Mouse (Mus musculus) liver, postnatal 0 days (tissue): Measurements from ENCODE around the gene Lyst. TPM values are rescaled to one million over a fixed set of nuclear protein-coding genes. Genes with fewer than 3 reads are reported as not detected.

Experiments used
- ATAC-seq: fragments of 200-750 bp; cut with Nextera tagmentation; 2 replicates; pipeline ENCODE4 v1.8.0; 2017; ENCODE audit warnings: mild to moderate bottlenecking, moderate library complexity
- DNase-seq: peaks from one replicate; pipeline ENCODE4 v3.0.0-alpha.2; 2016
- H3K27ac ChIP-seq: fragments of 300-500 bp; sonication (generic); 2 replicates; pipeline ENCODE4 v1.5.1; 2014; ENCODE audit warnings: antibody characterized with exemption, moderate library complexity, mild to moderate bottlenecking, low read depth
- H3K27me3 ChIP-seq: fragments of 300-500 bp; sonication (generic); 2 replicates; pipeline ENCODE4 v1.6.1; 2014; ENCODE audit warnings: low read length, control low read depth, mixed read lengths; ENCODE audit not compliant: insufficient read depth
- H3K36me3 ChIP-seq: fragments of 300-500 bp; sonication (generic); replicated peaks from 2 replicates; pipeline ENCODE4 v1.6.1; 2014; ENCODE audit warnings: mild to moderate bottlenecking, control low read depth, low read length, moderate library complexity, mixed read lengths; ENCODE audit not compliant: insufficient read depth
- H3K4me1 ChIP-seq: fragments of 300-500 bp; sonication (generic); 2 replicates; pipeline ENCODE4 v1.6.1; 2014; ENCODE audit warnings: antibody characterized with exemption, mild to moderate bottlenecking, control low read depth; ENCODE audit not compliant: insufficient read depth
- H3K4me2 ChIP-seq: fragments of 300-500 bp; sonication (generic); 2 replicates; pipeline ENCODE4 v1.6.1; 2014; ENCODE audit warnings: low read depth, mild to moderate bottlenecking, low read length, moderate library complexity, mixed read lengths
- H3K4me3 ChIP-seq: fragments of 300-500 bp; sonication (generic); 2 replicates; pipeline ENCODE4 v1.5.1; 2014; ENCODE audit warnings: low read depth, low read length
- H3K9ac ChIP-seq: fragments of 300-500 bp; sonication (generic); replicated peaks from 2 replicates; pipeline ENCODE4 v1.6.1; 2014; ENCODE audit warnings: mild to moderate bottlenecking, moderate library complexity
- H3K9me3 ChIP-seq: fragments of 300-500 bp; sonication (generic); 2 replicates; pipeline ENCODE4 v1.6.1; 2016; ENCODE audit warnings: mild to moderate bottlenecking, control low read depth, low read length, mixed read lengths
- CTCF ChIP-seq: sonication (generic); IDR thresholded peaks from 2 replicates; pipeline ENCODE4 v1.5.1; 2016; ENCODE audit warnings: antibody characterized with exemption, low read depth
- EP300 ChIP-seq: IDR thresholded peaks from 2 replicates; pipeline ENCODE4 v1.6.1; 2016; ENCODE audit warnings: antibody characterized with exemption, low read depth, mild to moderate bottlenecking
- WGBS: fragments of 180-500 bp; shearing (Covaris S2); extraction: QIAGEN DNeasy Blood & Tissue Kit; methylation state at CpG from one replicate; pipeline ENCODE4 v1.1.7; 2014; ENCODE audit not compliant: insufficient replicate concordance; 5-methylcytosine and 5-hydroxymethylcytosine counted together
- polyA plus RNA-seq: library from polyadenylated mRNA; unstranded; fragments of >200 nt; fragmentation: Nextera tagmentation; extraction: Ambion mirVana; gene quantifications from 2 replicates; pipeline ENCODE4 v1.2.1, GENCODE M21; 2015

The Lyst gene
- polyA plus RNA-seq, 1 experiment from 2014 or later = 5.6 TPM

DNA sequence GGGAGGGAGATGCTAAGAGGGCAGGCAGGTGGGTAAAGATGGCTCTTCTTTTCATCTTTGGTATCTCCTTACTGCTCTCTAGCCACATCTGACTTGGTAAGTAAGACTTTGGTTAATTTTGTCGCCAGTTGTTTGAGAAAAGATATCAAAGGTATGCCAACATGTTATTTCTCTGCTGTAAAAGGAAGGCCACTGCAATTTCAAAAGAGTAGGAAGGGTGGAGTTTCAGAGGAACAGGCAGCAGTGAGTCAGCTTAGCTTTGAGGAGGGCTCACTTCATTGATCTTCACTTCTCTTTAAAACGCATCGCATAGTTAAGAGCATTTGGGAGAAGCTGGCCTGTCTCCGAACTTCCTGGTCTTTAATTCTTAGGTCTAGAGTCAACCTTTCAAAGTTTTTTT is 8.2 kb upstream of the Lyst start:
- H3K36me3 ChIP-seq = no peaks in the 10 kb centered on the region
- no peak overlapping the region for H3K4me2 ChIP-seq
- no peak overlapping the region for H3K9ac ChIP-seq
- no peaks in the 10 kb centered on the region for H3K9me3 ChIP-seq
- no peak for ATAC-seq
- H3K27ac ChIP-seq = no peak overlapping the region
- H3K4me3 ChIP-seq = no peak overlapping the region
- no peak for TF ChIP-seq CTCF
- TF ChIP-seq EP300 = no peak
- DNase-seq = no peak
- peaks cover 14% of the 10 kb centered on the region for H3K4me1 ChIP-seq
- H3K27me3 ChIP-seq = no peaks in the 10 kb centered on the region
- 52% methylated on average over 4 of the region's 4 CpGs for WGBS

DNA sequence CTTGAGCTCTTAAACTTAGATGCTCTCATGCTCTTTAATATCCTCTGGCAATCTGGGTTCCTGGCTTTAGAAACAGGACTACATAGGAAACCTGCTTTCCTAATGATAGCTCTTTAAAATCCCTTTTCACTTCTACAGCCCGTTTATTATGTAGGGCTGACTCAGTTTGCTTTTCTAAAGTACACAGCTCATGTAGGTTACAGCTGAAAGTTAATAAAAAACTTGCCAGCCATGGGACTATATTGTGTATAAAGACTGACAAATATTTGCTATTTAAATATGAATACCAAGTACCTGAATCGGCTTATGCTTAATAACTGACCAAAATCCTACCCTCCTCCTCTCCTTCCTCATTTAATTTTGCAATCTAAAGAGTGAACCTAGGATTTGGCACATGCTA is 6.7 kb upstream of the Lyst start:
- H3K36me3 ChIP-seq = no peaks in the 10 kb centered on the region
- ATAC-seq (no peak), DNase-seq (no peak)
- H3K4me1 ChIP-seq = peaks cover 16% of the 10 kb centered on the region
- no peaks in the 10 kb centered on the region for H3K27me3 ChIP-seq
- no peaks in the 10 kb centered on the region for H3K9me3 ChIP-seq
- 44% methylated on average over 2 of the region's 2 CpGs for WGBS
- H3K4me2 ChIP-seq = no peak overlapping the region
- H3K9ac ChIP-seq = no peak overlapping the region
- no peak for TF ChIP-seq CTCF
- H3K4me3 ChIP-seq = no peak overlapping the region
- H3K27ac ChIP-seq = 0 out of 2 replicates have a peak overlapping the region, but pooled peaks have one; percentile 22

DNA sequence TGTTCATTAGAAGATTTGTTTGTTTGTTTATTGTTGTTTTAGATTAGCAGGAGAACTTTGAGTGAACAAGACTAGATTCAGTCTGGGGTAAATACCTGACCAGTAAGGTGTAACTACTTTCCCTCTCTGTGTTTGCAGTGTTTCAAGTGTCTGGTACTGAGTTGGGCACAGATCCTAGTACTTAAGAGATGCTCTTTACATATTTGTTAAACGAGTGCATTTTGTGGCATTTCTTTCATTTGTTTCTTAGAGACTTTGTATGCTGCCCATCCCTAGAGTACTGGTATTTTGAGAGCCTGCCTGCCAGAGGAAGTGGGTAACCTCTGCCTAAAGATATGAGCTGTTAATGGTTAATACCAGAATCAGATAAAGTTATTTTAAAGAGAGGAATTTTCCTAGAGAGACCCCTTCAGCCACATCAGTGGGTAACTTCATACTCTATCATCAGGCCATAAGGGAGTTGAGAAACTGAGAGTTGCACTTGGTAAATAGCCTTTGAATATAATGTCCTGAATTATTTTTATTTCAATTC is 2.5 kb upstream of the Lyst start:
- H3K9ac ChIP-seq = no peak overlapping the region
- H3K4me2 ChIP-seq = no peak overlapping the region
- no peaks in the 10 kb centered on the region for H3K27me3 ChIP-seq
- H3K4me3 ChIP-seq = no peak overlapping the region
- H3K27ac ChIP-seq = peak overlapping the region; percentile 2
- WGBS = 24% methylated on average over 1 of the region's 1 CpGs
- TF ChIP-seq EP300 = no peak
- no peak for TF ChIP-seq CTCF
- H3K36me3 ChIP-seq = no peaks in the 10 kb centered on the region
- no peak for DNase-seq
- no peaks in the 10 kb centered on the region for H3K9me3 ChIP-seq
- ATAC-seq = no peak
- H3K4me1 ChIP-seq = peaks cover 18% of the 10 kb centered on the region

DNA sequence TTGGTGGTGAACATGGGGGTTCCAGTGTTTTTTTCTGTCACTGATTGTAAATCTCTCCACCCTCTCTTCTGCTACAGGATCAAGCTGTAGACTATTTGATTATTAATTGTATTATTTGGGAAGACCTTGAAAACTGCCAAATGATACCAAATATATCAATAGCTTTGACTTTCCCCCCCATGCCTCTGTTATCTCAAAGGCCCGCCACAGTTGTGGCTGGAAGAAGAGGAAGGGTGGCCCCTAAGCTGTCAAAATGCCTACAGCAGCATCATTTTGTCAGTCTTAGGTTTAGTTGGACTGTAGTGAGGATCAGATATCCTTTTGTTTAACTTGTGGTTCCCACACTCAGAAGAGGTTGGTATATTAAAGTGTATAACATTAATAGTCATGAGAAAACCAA is 1.7 kb upstream of the Lyst start:
- no peak for TF ChIP-seq CTCF
- TF ChIP-seq EP300 = no peak
- H3K27ac ChIP-seq = peak overlapping the region; percentile 2
- 55% methylated on average over 1 of the region's 1 CpGs for WGBS
- H3K4me3 ChIP-seq = no peak overlapping the region
- H3K36me3 ChIP-seq = no peaks in the 10 kb centered on the region
- DNase-seq (no peak), ATAC-seq (no peak)
- no peak overlapping the region for H3K9ac ChIP-seq
- H3K9me3 ChIP-seq = no peaks in the 10 kb centered on the region
- H3K4me2 ChIP-seq = no peak overlapping the region
- peaks cover 10% of the 10 kb centered on the region for H3K4me1 ChIP-seq
- no peaks in the 10 kb centered on the region for H3K27me3 ChIP-seq

GRCm38 (mm10) chr13:13589032-13589431 is 1.2 kb upstream of the Lyst start:
- no peak for TF ChIP-seq CTCF
- peak; percentile 64 for TF ChIP-seq EP300
- Histone ChIP-seq H3K4me2 (peak overlapping the region; percentile 91; the same call in 1 of the 2 replicates), H3K9ac (no peak overlapping the region), H3K27me3 (no peaks in the 10 kb centered on the region), H3K27ac (peak overlapping the region; percentile 73), H3K9me3 (no peaks in the 10 kb centered on the region), H3K36me3 (no peaks in the 10 kb centered on the region), H3K4me1 (peaks cover 10% of the 10 kb centered on the region), H3K4me3 (no peak overlapping the region)
- DNase-seq = peak; percentile 29
- 56% methylated on average over 2 of the region's 2 CpGs for WGBS
- peak; percentile 44 for ATAC-seq

DNA sequence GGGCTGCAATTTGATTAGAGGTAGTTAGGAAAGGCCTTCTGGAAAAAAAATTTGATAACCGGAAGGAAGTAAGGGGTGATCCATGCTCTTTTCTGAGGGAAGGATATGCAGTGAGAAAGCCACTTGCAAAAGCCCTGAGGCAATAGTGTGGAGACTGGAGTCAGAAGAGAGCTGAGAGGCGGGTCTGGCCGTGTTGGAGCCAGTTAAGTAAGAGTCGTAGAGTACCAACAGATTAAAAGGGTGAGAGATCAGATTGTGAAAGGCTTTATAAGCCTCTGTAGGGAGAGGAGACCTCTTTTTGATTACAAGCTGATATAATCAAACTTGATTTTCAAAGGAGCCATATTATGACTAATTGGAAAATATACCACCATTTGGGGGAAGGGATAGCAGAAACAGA is 1.7 kb downstream of the Lyst start:
- Histone ChIP-seq H3K27ac (peak overlapping the region; percentile 56), H3K4me1 (peaks cover 10% of the 10 kb centered on the region), H3K9me3 (no peaks in the 10 kb centered on the region), H3K9ac (0 out of 2 replicates have a peak overlapping the region, but pooled peaks have one; percentile 6), H3K4me2 (peak overlapping the region; percentile 91), H3K4me3 (peak overlapping the region; percentile 91), H3K27me3 (no peaks in the 10 kb centered on the region), H3K36me3 (no peaks in the 10 kb centered on the region)
- ATAC-seq (no peak), DNase-seq (peak; percentile 30)
- 31% methylated on average over 4 of the region's 4 CpGs for WGBS
- TF ChIP-seq EP300 (no peak), CTCF (no peak)
